Mouse (Mus musculus) E14TG2a.4 (cell line): ENCODE results near the gene Mpig6b.

Experiments used
- H3K27me3 ChIP-seq: 2 replicates; pipeline ENCODE4 v1.6.1; 2014; ENCODE audit warnings: low read length, control low read depth; ENCODE audit not compliant: insufficient read depth
- H3K36me3 ChIP-seq: 2 replicates; pipeline ENCODE4 v1.6.1; 2014; ENCODE audit warnings: low read length, control low read depth; ENCODE audit not compliant: insufficient read depth
- H3K4me1 ChIP-seq: replicated peaks from 2 replicates; pipeline ENCODE4 v1.6.1; 2014; ENCODE audit warnings: low read depth, low read length, control low read depth
- H3K4me3 ChIP-seq: replicated peaks from 2 replicates; pipeline ENCODE4 v1.5.1; 2014; ENCODE audit warnings: mild to moderate bottlenecking, low read length
- H3K9me3 ChIP-seq: 2 replicates; pipeline ENCODE4 v1.6.1; 2014; ENCODE audit warnings: low read length, control low read depth
- CTCF ChIP-seq: conservative IDR thresholded peaks from 2 replicates; pipeline ENCODE4 v1.5.1; 2014; ENCODE audit warnings: low read length
- NANOG ChIP-seq: IDR thresholded peaks from 2 replicates; pipeline ENCODE4 v1.6.1; 2014; ENCODE audit warnings: borderline replicate concordance, low read length, mixed read lengths
- POU5F1 ChIP-seq: IDR thresholded peaks from 2 replicates; pipeline ENCODE4 v1.6.1; 2014; ENCODE audit warnings: low read length, borderline replicate concordance

Mpig6b gene

GRCm38 (mm10) chr17:35066084-35066483 lies at the start of gene Mpig6b:
TSS of gene Mpig6b (minus strand) at chr17:35066184.
- H3K27me3 ChIP-seq: peaks cover 34% of the 10 kb centered on the region
- no peaks in the 10 kb centered on the region for H3K9me3 ChIP-seq
- peaks cover 89% of the 10 kb centered on the region for H3K4me1 ChIP-seq
- peak within 1 kb of the TSS; percentile 76 for H3K4me3 ChIP-seq
- H3K36me3 ChIP-seq: peaks cover 17% of the 10 kb centered on the region
- TF ChIP-seq POU5F1: no peak
- TF ChIP-seq NANOG: no peak
- TF ChIP-seq CTCF: no peak

- TF ChIP-seq CTCF (no peak), NANOG (no peak)
- Histone ChIP-seq H3K27me3 (no peaks in the 10 kb centered on the region), H3K9me3 (no peaks in the 10 kb centered on the region), H3K4me3 (no peak within 1 kb of the TSS), H3K36me3 (peaks cover 62% of the 10 kb centered on the region), H3K4me1 (peaks cover 61% of the 10 kb centered on the region)
Observed at GRCm38 (mm10) chr17:35115046-35116019, 49.3 kb upstream of the Mpig6b start, which contains the start of gene Ly6g5b. TSS of gene Ly6g5b (minus strand) at chr17:35115428.

GRCm38 (mm10) chr17:35111774-35112173 lies 45.8 kb upstream of the Mpig6b start:
- H3K4me3 ChIP-seq: no peak overlapping the region
- H3K27me3 ChIP-seq: no peaks in the 10 kb centered on the region
- H3K4me1 ChIP-seq: peaks cover 47% of the 10 kb centered on the region
- TF ChIP-seq POU5F1 (no peak), CTCF (no peak), NANOG (no peak)
- H3K9me3 ChIP-seq: no peaks in the 10 kb centered on the region
- H3K36me3 ChIP-seq: peaks cover 29% of the 10 kb centered on the region

DNA sequence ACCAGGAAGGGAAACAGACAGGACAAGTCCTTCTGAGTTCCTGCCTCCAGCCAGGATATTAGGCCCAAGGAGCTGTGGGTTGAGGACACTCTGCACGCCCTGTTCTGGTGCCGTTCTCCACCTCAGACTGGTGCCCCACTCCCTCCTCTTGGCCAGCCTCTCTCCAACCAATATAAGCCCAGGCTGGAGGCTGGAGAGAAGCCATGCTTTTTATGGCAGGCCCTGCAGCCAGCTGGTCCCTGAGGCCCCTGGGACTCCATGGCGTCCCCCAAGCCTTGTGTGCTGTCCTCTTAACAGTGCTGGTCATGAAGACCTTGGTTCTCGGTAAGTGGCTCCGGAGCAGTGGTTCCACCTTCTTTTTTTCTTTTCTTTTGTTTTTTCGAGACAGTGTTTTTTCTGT lies 42.1 kb upstream of the Mpig6b start, which contains the start of gene Ly6g5c:
Ly6g5c (plus strand) TSS at position 183 of the 400 bp plus-strand sequence.
- TF ChIP-seq NANOG (no peak), POU5F1 (no peak), CTCF (no peak)
- Histone ChIP-seq H3K4me1 (peaks cover 46% of the 10 kb centered on the region), H3K27me3 (no peaks in the 10 kb centered on the region), H3K4me3 (no peak within 1 kb of the TSS), H3K36me3 (peaks cover 9% of the 10 kb centered on the region), H3K9me3 (no peaks in the 10 kb centered on the region)

DNA sequence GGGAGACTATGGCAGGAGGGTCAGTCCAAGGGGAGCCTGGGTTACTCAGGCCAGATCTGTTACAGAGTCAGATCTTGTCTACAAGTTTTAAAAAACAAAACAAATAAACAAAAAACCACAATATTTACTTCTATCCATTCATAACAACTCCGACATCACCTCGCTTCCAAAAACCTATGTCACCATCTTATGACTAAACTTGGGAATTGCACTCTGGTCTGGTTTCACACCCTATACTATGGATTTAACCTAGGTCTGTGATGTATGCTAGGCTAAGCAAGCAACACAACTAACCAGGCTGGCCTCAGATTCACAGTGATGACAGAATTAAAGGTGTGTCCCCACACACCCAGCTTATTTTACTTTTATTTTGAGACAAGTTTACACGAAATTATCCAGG lies 40.5 kb upstream of the Mpig6b start:
- Histone ChIP-seq H3K4me3 (no peak overlapping the region), H3K4me1 (peaks cover 44% of the 10 kb centered on the region), H3K27me3 (no peaks in the 10 kb centered on the region), H3K36me3 (peaks cover 24% of the 10 kb centered on the region), H3K9me3 (no peaks in the 10 kb centered on the region)
- no peak for TF ChIP-seq NANOG

GRCm38 (mm10) chr17:35105740-35106389 lies 39.9 kb upstream of the Mpig6b start:
- no peak overlapping the region for H3K4me3 ChIP-seq
- no peaks in the 10 kb centered on the region for H3K27me3 ChIP-seq
- H3K9me3 ChIP-seq: no peaks in the 10 kb centered on the region
- H3K4me1 ChIP-seq: peaks cover 44% of the 10 kb centered on the region
- TF ChIP-seq POU5F1 (no peak), NANOG (no peak), CTCF (no peak; the same call in 1 of the 2 replicates)
- H3K36me3 ChIP-seq: peaks cover 31% of the 10 kb centered on the region

GRCm38 (mm10) chr17:35104754-35105153 lies 38.8 kb upstream of the Mpig6b start:
- H3K36me3 ChIP-seq: peaks cover 40% of the 10 kb centered on the region
- H3K4me3 ChIP-seq: no peak overlapping the region
- H3K27me3 ChIP-seq: no peaks in the 10 kb centered on the region
- TF ChIP-seq NANOG (no peak), POU5F1 (no peak), CTCF (no peak)
- H3K9me3 ChIP-seq: no peaks in the 10 kb centered on the region
- H3K4me1 ChIP-seq: peaks cover 50% of the 10 kb centered on the region

GRCm38 (mm10) chr17:35104079-35104478 lies 38.1 kb upstream of the Mpig6b start:
- TF ChIP-seq CTCF (no peak), POU5F1 (no peak), NANOG (no peak)

More at GRCm38 (mm10) chr17:35104079-35104478, 38.1 kb upstream of the Mpig6b start:
- Histone ChIP-seq H3K27me3 (no peaks in the 10 kb centered on the region), H3K9me3 (no peaks in the 10 kb centered on the region), H3K36me3 (peaks cover 45% of the 10 kb centered on the region), H3K4me1 (peaks cover 55% of the 10 kb centered on the region), H3K4me3 (no peak overlapping the region)
